Mouse (Mus musculus) kidney, embryonic 14.5 days (tissue): ENCODE data around the gene Atg10. TPM values are rescaled to one million over a fixed set of nuclear protein-coding genes. Genes with fewer than 3 reads are reported as not detected.
"Not testable (repeated sequence)": the region's sequence is repeated elsewhere in the genome, so short reads cannot be mapped to it uniquely, and the experiment has no call there.

ENCODE experiments used
- ATAC-seq: fragments of 200-750 bp; cut with Nextera tagmentation; 2 replicates; pipeline ENCODE4 v1.8.0; 2017; ENCODE audit warnings: moderate number of reproducible peaks, mild to moderate bottlenecking, moderate TSS enrichment, moderate library complexity; ENCODE audit not compliant: low FRiP score, low TSS enrichment
- H3K27ac ChIP-seq: fragments of 300-500 bp; sonication (generic); 2 replicates; pipeline ENCODE4 v1.5.1; 2014; ENCODE audit warnings: low read depth, mild to moderate bottlenecking, low read length, moderate library complexity, mixed read lengths
- H3K27me3 ChIP-seq: fragments of 300-500 bp; sonication (generic); 2 replicates; pipeline ENCODE4 v1.6.1; 2014; ENCODE audit warnings: mild to moderate bottlenecking, low read length; ENCODE audit not compliant: control insufficient read depth, insufficient read depth
- H3K36me3 ChIP-seq: fragments of 300-500 bp; sonication (generic); 2 replicates; pipeline ENCODE4 v1.6.1; 2014; ENCODE audit warnings: low read length, mixed read lengths; ENCODE audit not compliant: control insufficient read depth, insufficient read depth
- H3K4me1 ChIP-seq: fragments of 300-500 bp; sonication (generic); 2 replicates; pipeline ENCODE4 v1.6.1; 2014; ENCODE audit warnings: low read length, mixed read lengths; ENCODE audit not compliant: control insufficient read depth, insufficient read depth
- H3K4me2 ChIP-seq: fragments of 300-500 bp; sonication (generic); replicated peaks from 2 replicates; pipeline ENCODE4 v1.6.1; 2014; ENCODE audit warnings: low read depth, mild to moderate bottlenecking, low read length
- H3K4me3 ChIP-seq: fragments of 300-500 bp; sonication (generic); 2 replicates; pipeline ENCODE4 v1.5.1; 2014; ENCODE audit warnings: mild to moderate bottlenecking, low read length
- H3K9ac ChIP-seq: fragments of 300-500 bp; sonication (generic); 2 replicates; pipeline ENCODE4 v1.6.1; 2014; ENCODE audit warnings: low read depth, mild to moderate bottlenecking, low read length, moderate library complexity
- H3K9me3 ChIP-seq: fragments of 300-500 bp; sonication (generic); 2 replicates; pipeline ENCODE4 v1.6.1; 2016; ENCODE audit warnings: low read length; ENCODE audit not compliant: control insufficient read depth
- WGBS: fragments of 180-500 bp; shearing (Covaris S2); extraction: QIAGEN DNeasy Blood & Tissue Kit; methylation state at CpG from one replicate; pipeline ENCODE4 v1.1.7; 2014; 5-methylcytosine and 5-hydroxymethylcytosine counted together
- polyA plus RNA-seq: library from polyadenylated mRNA; unstranded; fragments of >200 nt; fragmentation: Nextera tagmentation; extraction: Ambion mirVana; gene quantifications from 2 replicates; pipeline ENCODE4 v1.2.1, GENCODE M21; 2014

Atg10 gene
- polyA plus RNA-seq = 15.3 and 16.9 TPM in 2 replicates

DNA sequence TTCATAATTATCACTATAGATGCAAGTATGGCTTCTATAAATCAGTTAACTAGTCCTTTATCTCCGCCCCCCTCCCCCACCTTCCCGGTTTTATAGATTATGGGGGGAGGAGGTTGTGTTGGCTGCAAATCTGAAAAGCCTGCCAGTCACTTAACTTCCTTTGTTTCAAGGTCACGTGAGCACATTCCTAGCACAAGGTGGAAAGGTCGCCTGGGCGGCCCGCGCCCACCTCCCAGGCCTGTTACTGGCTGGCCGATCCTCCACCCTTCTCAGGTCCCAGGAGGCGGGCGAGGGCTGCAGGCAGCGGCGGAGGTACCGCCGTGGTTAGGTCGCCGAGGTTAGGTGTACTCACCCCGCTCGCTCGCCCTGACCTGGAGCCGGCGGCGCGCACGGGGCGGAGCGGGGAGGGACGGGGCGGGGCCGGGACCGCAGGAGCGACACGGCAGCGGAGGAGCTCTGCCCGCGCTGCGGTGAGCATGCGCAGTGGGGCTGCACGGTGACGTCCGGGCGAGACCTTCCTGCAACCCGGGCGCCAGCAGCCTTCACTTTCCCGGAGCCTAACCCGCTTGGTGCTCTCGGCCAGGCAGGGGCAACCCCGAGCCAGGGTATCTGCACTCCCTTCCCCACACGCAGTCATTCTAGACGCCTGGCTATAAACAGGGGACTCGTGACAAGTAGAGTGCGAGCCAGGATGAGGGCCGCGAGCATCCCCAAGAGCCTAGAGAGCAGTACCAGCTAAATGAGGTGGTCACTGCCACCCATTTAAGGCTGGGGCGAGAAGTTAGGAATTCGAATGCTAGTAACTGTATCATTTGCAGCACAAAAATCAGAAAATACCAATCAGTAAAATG is at the start of gene Atg10:
Atg10 (minus strand) TSS at position 382 of the 851 bp plus-strand sequence.
- 1% methylated on average over 55 of the region's 55 CpGs for WGBS
- peak; percentile 98 for ATAC-seq

GRCm38 (mm10) chr13:91252406-91252805 is 28.6 kb upstream of the Atg10 start:
- no peaks in the 10 kb centered on the region for H3K36me3 ChIP-seq
- H3K27ac ChIP-seq = no peak overlapping the region
- H3K9me3 ChIP-seq = no peaks in the 10 kb centered on the region
- H3K4me1 ChIP-seq = no peaks in the 10 kb centered on the region
- 87% methylated on average over 3 of the region's 3 CpGs for WGBS
- no peak overlapping the region for H3K9ac ChIP-seq
- no peak for ATAC-seq
- no peak overlapping the region for H3K4me2 ChIP-seq
- no peaks in the 10 kb centered on the region for H3K27me3 ChIP-seq
- no peak overlapping the region for H3K4me3 ChIP-seq

More for the DNA sequence above, at the start of gene Atg10:
- H3K9me3 ChIP-seq = no peaks in the 10 kb centered on the region
- H3K4me3 ChIP-seq = peak within 1 kb of the TSS; percentile 59
- 0 out of 2 replicates have a peak, but pooled peaks cover 5% of the 10 kb centered on the region for H3K4me1 ChIP-seq
- peak within 1 kb of the TSS; percentile 56 for H3K4me2 ChIP-seq
- no peaks in the 10 kb centered on the region for H3K27me3 ChIP-seq
- no peaks in the 10 kb centered on the region for H3K36me3 ChIP-seq
- peak within 1 kb of the TSS; percentile 79 for H3K9ac ChIP-seq
- H3K27ac ChIP-seq = peak within 1 kb of the TSS; percentile 92

GRCm38 (mm10) chr13:91251636-91252035 is 27.9 kb upstream of the Atg10 start:
- Histone ChIP-seq H3K27ac (no peak overlapping the region), H3K27me3 (no peaks in the 10 kb centered on the region), H3K9me3 (no peaks in the 10 kb centered on the region), H3K9ac (no peak overlapping the region), H3K36me3 (no peaks in the 10 kb centered on the region), H3K4me1 (no peaks in the 10 kb centered on the region), H3K4me2 (no peak overlapping the region), H3K4me3 (no peak overlapping the region)
- WGBS = 15% methylated on average over 1 of the region's 1 CpGs
- ATAC-seq = peak; percentile 83

DNA sequence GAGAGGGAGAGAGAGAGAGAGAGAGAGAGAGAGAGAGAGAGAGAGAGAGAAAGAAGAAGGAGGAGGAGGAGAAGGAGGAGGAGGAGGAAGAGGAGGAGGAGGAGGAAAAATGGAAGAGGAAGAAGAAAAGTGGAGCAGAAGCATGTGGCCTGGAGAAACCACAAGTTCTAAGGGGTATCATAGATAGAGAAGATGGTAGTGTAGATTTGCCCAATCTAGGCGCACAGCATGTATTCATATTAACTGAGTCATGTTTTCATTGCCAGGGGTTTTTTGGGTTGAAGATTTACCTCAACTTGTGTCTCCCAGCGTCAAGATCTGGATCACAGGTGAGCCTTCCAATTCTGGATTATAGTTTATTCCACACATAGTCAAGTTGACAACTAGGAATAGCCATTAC is 26.3 kb upstream of the Atg10 start:
- ATAC-seq, H3K4me2 ChIP-seq, H3K36me3 ChIP-seq, H3K9me3 ChIP-seq, H3K4me3 ChIP-seq, H3K27me3 ChIP-seq, H3K4me1 ChIP-seq, H3K9ac ChIP-seq, H3K27ac ChIP-seq: not testable (repeated sequence)
- 89% methylated on average over 2 of the region's 2 CpGs for WGBS

DNA sequence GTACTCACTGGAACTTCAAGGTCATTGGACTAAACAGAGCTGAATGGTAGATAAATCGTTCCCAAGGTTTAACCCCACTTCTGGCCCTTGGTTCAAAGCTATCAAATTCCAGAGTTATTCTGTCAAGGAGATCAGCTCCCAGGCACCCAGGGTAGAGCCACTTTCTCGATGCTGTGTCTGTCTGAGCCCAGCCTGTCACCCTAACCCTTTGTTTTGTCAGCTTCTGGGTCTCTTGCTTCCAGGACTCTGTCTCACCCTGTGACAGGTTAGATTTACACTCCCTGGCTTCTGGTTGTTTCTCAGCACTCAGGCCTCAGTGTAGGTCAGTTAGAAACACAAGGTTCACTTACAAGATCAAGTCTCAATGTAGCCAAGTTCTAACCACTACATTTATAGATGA is 22.7 kb upstream of the Atg10 start:
- H3K9me3 ChIP-seq = no peaks in the 10 kb centered on the region
- no peaks in the 10 kb centered on the region for H3K4me1 ChIP-seq
- no peak overlapping the region for H3K9ac ChIP-seq
- no peaks in the 10 kb centered on the region for H3K36me3 ChIP-seq
- H3K27me3 ChIP-seq = no peaks in the 10 kb centered on the region
- no peak overlapping the region for H3K4me2 ChIP-seq
- H3K27ac ChIP-seq = no peak overlapping the region
- H3K4me3 ChIP-seq = no peak overlapping the region
- WGBS = 22% methylated on average over 2 of the region's 2 CpGs
- peak; percentile 71; the same call in 1 of the 2 replicates for ATAC-seq

DNA sequence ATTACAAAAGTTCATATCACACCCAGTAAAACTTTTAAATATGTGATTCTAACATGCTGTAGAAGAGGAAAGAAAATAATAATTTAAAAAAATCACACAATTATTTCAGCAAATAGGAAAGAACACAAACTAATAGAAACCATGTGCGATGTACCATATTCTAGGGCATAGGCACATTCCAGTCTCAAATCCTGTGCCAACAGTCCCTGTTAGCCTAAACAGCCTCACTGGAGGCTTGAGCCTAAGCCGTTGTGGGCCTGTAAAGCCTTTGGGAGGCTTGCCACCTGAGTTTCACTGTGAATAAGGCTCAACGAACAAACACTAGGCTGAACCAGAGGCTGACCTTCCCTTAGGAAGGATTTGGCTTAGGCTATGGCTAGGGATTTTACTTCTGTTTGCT is 14.2 kb upstream of the Atg10 start:
- no peak overlapping the region for H3K27ac ChIP-seq
- H3K4me3 ChIP-seq = no peak overlapping the region
- no peak for ATAC-seq
- H3K27me3 ChIP-seq = no peaks in the 10 kb centered on the region
- no peaks in the 10 kb centered on the region for H3K9me3 ChIP-seq
- no peak overlapping the region for H3K9ac ChIP-seq
- no peak overlapping the region for H3K4me2 ChIP-seq
- H3K36me3 ChIP-seq = no peaks in the 10 kb centered on the region
- no peaks in the 10 kb centered on the region for H3K4me1 ChIP-seq
- 83% methylated on average over 3 of the region's 3 CpGs for WGBS

GRCm38 (mm10) chr13:91236884-91237283 is 13.1 kb upstream of the Atg10 start:
- H3K27ac ChIP-seq = no peak overlapping the region
- no peak overlapping the region for H3K4me2 ChIP-seq
- H3K36me3 ChIP-seq = no peaks in the 10 kb centered on the region
- H3K27me3 ChIP-seq = no peaks in the 10 kb centered on the region
- no peak overlapping the region for H3K9ac ChIP-seq
- WGBS = 75% methylated on average over 2 of the region's 2 CpGs
- no peak for ATAC-seq
- no peak overlapping the region for H3K4me3 ChIP-seq
- H3K9me3 ChIP-seq = no peaks in the 10 kb centered on the region
- no peaks in the 10 kb centered on the region for H3K4me1 ChIP-seq

DNA sequence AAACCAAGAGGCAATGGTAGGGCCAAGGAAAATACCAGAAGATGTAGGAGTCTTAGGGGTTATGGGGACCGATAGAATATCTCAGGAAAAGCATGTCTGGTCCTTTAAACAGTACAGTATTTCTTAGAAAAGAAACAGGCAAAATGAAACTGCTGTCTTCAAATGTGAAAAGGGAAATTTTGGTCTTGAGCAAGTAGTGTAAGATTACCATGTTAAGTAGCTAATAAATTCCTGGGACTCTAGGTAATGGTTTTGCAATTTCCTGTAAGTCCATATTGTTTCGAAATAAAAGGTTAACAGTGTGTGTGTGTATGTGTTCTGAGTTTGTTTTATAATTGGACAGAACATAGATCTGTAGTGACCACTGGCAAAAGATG is 658 bp upstream of the Atg10 start:
- Histone ChIP-seq H3K9ac (peak overlapping the region; percentile 79), H3K36me3 (no peaks in the 10 kb centered on the region), H3K27me3 (no peaks in the 10 kb centered on the region), H3K4me2 (peak overlapping the region; percentile 56), H3K4me3 (peak overlapping the region; percentile 59), H3K27ac (peak overlapping the region; percentile 92), H3K4me1 (0 out of 2 replicates have a peak, but pooled peaks cover 5% of the 10 kb centered on the region), H3K9me3 (no peaks in the 10 kb centered on the region)
- no peak for ATAC-seq
- 55% methylated on average over 2 of the region's 2 CpGs for WGBS

- peak; percentile 33; the same call in 1 of the 2 replicates for ATAC-seq
- Histone ChIP-seq H3K27me3 (no peaks in the 10 kb centered on the region), H3K9ac (peak overlapping the region; percentile 79; the same call in 1 of the 2 replicates)
Observed at GRCm38 (mm10) chr13:91223063-91223462, 705 bp downstream of the Atg10 start.

More at GRCm38 (mm10) chr13:91223063-91223462, 705 bp downstream of the Atg10 start:
- H3K4me1 ChIP-seq = 0 out of 2 replicates have a peak, but pooled peaks cover 5% of the 10 kb centered on the region
- no peaks in the 10 kb centered on the region for H3K9me3 ChIP-seq
- WGBS = 23% methylated on average over 1 of the region's 1 CpGs
- peak overlapping the region; percentile 59 for H3K4me3 ChIP-seq
- H3K36me3 ChIP-seq = no peaks in the 10 kb centered on the region
- H3K4me2 ChIP-seq = peak overlapping the region; percentile 56
- peak overlapping the region; percentile 92 for H3K27ac ChIP-seq
